In the genomic region with DNA sequence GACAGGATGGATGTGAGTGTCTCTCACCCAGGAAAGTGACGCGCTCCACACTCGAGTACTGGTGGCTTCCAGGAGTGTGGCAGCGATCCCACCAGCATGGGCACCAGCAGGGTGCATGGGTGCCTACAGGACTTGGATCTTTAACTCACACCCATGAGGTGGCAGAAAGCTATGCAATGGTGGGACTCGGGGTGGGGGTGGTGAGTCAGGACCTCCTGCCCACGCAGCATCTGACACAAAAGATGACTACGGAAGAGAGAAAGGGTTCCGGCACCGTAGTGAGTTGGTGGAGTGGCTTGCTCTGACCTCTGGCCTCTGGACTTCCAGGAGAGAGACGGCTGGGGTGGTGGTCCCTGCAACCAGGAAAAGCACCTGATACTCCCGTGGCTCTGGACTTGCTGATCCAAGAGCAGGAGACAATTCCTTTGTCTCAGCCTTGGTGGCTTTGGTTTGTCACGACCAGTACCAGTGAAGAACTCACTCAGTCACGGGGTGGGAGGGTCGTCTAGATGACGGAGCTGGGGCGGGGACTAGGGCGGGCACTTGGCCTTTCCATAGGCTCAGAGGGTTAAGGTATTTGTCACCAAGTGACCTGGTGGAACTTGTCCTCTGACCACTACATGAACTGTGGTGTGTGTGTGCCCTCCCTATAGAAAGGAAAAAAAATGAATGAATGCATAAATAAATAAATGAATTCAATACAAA, we compare ENCODE assay signal across 12 mouse cellular contexts. TPM values are rescaled to one million over a fixed set of nuclear protein-coding genes. Genes with fewer than 3 reads are reported as not detected.
DNase-seq lines count a peak whose midpoint lies in the region; ATAC-seq lines count a peak whose summit lies in the region.
"Had no signal": no experiment of that assay in that cellular context is flagged by ENCODE, and none has a peak within 500 bp of the region (broad histone marks: within the 10 kb centered on the region; RNA-seq: fewer than 3 reads in every experiment).

No protein-coding gene starts in this region.

- no peaks in the 10 kb centered on the region for H3K36me3 ChIP-seq in kidney, embryonic 16.5 days (ENCODE audit: insufficient read depth, low read length)
- H3K36me3 ChIP-seq in liver, embryonic 11.5 days (ENCODE audit: control insufficient read depth, insufficient read depth, low read length) = no peaks in the 10 kb centered on the region
- H3K36me3 ChIP-seq: forebrain, embryonic 12.5 days; hindbrain, embryonic 15.5 days had no signal

- H3K27me3 ChIP-seq in kidney, embryonic 16.5 days (ENCODE audit: insufficient read depth, low read length) = no peaks in the 10 kb centered on the region
- no peaks in the 10 kb centered on the region; the same call in 1 of the 2 replicates for H3K27me3 ChIP-seq in liver, embryonic 11.5 days (replicated peaks; ENCODE audit: control insufficient read depth, insufficient read depth, low read length)
- H3K27me3 ChIP-seq: forebrain, embryonic 12.5 days; hindbrain, embryonic 15.5 days had no signal

- 49% methylated on average over 17 of the region's 17 CpGs for WGBS in kidney, embryonic 16.5 days
- WGBS in liver, embryonic 11.5 days = 53% methylated on average over 17 of the region's 17 CpGs

- peak; percentile 3; the same call in 1 of the 2 replicates for ATAC-seq in kidney, embryonic 16.5 days (ENCODE audit: low FRiP score, low TSS enrichment)
- peak; percentile 40; the same call in 1 of the 2 replicates for ATAC-seq in liver, embryonic 11.5 days (replicated peaks; ENCODE audit: low FRiP score)

- peak; percentile 3 for DNase-seq in gastrocnemius, postnatal 10 days
- no peak for DNase-seq in gastrocnemius, postnatal 4 days (ENCODE audit: low spot score in 2 of 2)
- no peak for DNase-seq in kidney, postnatal 4 days
- peak; percentile 54 for DNase-seq in CD4-positive, CD25-positive, alpha-beta regulatory T cell, adult 2 months (ENCODE audit: low read depth, low spot score)
- no peak for DNase-seq in liver, embryonic 11.5 days (ENCODE audit: low spot score)
- DNase-seq in layer of hippocampus, adult 9-11 months = no peak
- DNase-seq in left cerebral cortex, postnatal 10 days (ENCODE audit: extremely low spot score in 1 of 2, low spot score in 2 of 2) = no peak
- DNase-seq: cerebellum, adult 8-10 months; lung, embryonic 14.5 days had no signal

- no peak overlapping the region for H3K4me3 ChIP-seq in kidney, embryonic 16.5 days (ENCODE audit: low read length)
- H3K4me3 ChIP-seq in liver, embryonic 11.5 days (ENCODE audit: low read depth, low read length) = 0 out of 2 replicates have a peak overlapping the region, but pooled peaks have one; percentile 14
- H3K4me3 ChIP-seq: forebrain, embryonic 12.5 days; hindbrain, embryonic 15.5 days had no signal

- intact Hi-C loops in left cerebral cortex, postnatal 10 days (cut with DNase I) = no loop called here

- H3K9me3 ChIP-seq in kidney, embryonic 16.5 days (ENCODE audit: low read length) = no peaks in the 10 kb centered on the region
- H3K9me3 ChIP-seq in liver, embryonic 11.5 days (ENCODE audit: control insufficient read depth, low read length) = no peaks in the 10 kb centered on the region
- H3K9me3 ChIP-seq: forebrain, embryonic 12.5 days; hindbrain, embryonic 15.5 days had no signal

- H3K4me1 ChIP-seq in kidney, embryonic 16.5 days (ENCODE audit: insufficient read depth, low read length) = peaks cover 21% of the 10 kb centered on the region
- H3K4me1 ChIP-seq in liver, embryonic 11.5 days (replicated peaks; ENCODE audit: control insufficient read depth, insufficient read depth, low read length) = peaks cover 32% of the 10 kb centered on the region
- H3K4me1 ChIP-seq: hindbrain, embryonic 15.5 days had no signal

- H3K27ac ChIP-seq in kidney, embryonic 16.5 days (ENCODE audit: low read length) = peak overlapping the region; percentile 50
- peak overlapping the region; percentile 57 for H3K27ac ChIP-seq in liver, embryonic 11.5 days (ENCODE audit: low read depth, low read length)
- H3K27ac ChIP-seq: forebrain, embryonic 12.5 days; hindbrain, embryonic 15.5 days had no signal

- H3K4me2 ChIP-seq in kidney, embryonic 16.5 days (replicated peaks; ENCODE audit: low read depth, low read length) = no peak overlapping the region
- peak overlapping the region; percentile 43 for H3K4me2 ChIP-seq in liver, embryonic 11.5 days
- H3K4me2 ChIP-seq: forebrain, embryonic 12.5 days; hindbrain, embryonic 15.5 days; lung, embryonic 14.5 days had no signal

- H3K9ac ChIP-seq in kidney, embryonic 16.5 days (replicated peaks; ENCODE audit: low read length) = no peak overlapping the region; the same call in 1 of the 2 replicates
- no peak overlapping the region for H3K9ac ChIP-seq in liver, embryonic 11.5 days (ENCODE audit: low read depth, low read length)
- H3K9ac ChIP-seq: forebrain, embryonic 12.5 days; hindbrain, embryonic 15.5 days; lung, embryonic 14.5 days had no signal

RNA-seq across cellular contexts. Expression of a gene that starts 27.9 kb away (rescaled TPM):
- 100 to 1,000 TPM; 121 to 129 TPM for total RNA-seq in gastrocnemius, postnatal 10 days (2021)
- total RNA-seq in gastrocnemius, postnatal 4 days (2021) = 100 to 1,000 TPM; 114 to 119 TPM
- 35.4 and 37.0 TPM in 2 replicates for polyA plus RNA-seq in kidney, embryonic 16.5 days (2015; fragmentation: Nextera tagmentation; extraction: Ambion mirVana)
- polyA plus RNA-seq in liver, embryonic 11.5 days (2014; fragmentation: Nextera tagmentation; extraction: Ambion mirVana) = 209 and 222 TPM in 2 replicates
- 1 to 10 TPM; 2.7 to 2.8 TPM for total RNA-seq in left cerebral cortex, postnatal 10 days (2021)

RNA-seq across cellular contexts. Expression of a gene that starts 48.3 kb away (rescaled TPM):
- total RNA-seq in gastrocnemius, postnatal 10 days (2021) = 10 to 100 TPM; 27.9 to 31.5 TPM
- 10 to 100 TPM; 41.8 to 44.4 TPM for total RNA-seq in gastrocnemius, postnatal 4 days (2021)
- 143 and 146 TPM in 2 replicates for polyA plus RNA-seq in kidney, embryonic 16.5 days (2015; fragmentation: Nextera tagmentation; extraction: Ambion mirVana)
- 172 and 181 TPM in 2 replicates for polyA plus RNA-seq in liver, embryonic 11.5 days (2014; fragmentation: Nextera tagmentation; extraction: Ambion mirVana)
- total RNA-seq in left cerebral cortex, postnatal 10 days (2021) = 10 to 100 TPM; 66.1 to 77.4 TPM

Comparison
In these comparisons a context has a peak if more than half of its experiments do, and no peak if none do; other contexts are left out.
1. DNase-seq: peak in gastrocnemius, postnatal 10 days (single experiment) and CD4-positive, CD25-positive, alpha-beta regulatory T cell, adult 2 months (single experiment); none in gastrocnemius, postnatal 4 days (0 of 2), kidney, postnatal 4 days (0 of 2), liver, embryonic 11.5 days (single experiment), layer of hippocampus, adult 9-11 months (single experiment) and left cerebral cortex, postnatal 10 days (0 of 2).
2. RNA of a gene that starts 27.9 kb away (total RNA-seq): 121 to 129 TPM in gastrocnemius, postnatal 10 days and 114 to 119 TPM in gastrocnemius, postnatal 4 days; 2.7 to 2.8 TPM in left cerebral cortex, postnatal 10 days; every median in the first group is over 10 times any median in the second.